Mouse (Mus musculus) bone marrow macrophage, adult 2 months (primary cell): ENCODE measurements around the gene Htra1.

Experiments used
- CTCF ChIP-seq: IDR thresholded peaks from 2 replicates; pipeline ENCODE4 v1.5.1; 2012; ENCODE audit warnings: low read depth, mild to moderate bottlenecking, low read length, moderate library complexity
- POLR2A ChIP-seq: IDR thresholded peaks from 2 replicates; pipeline ENCODE4 v1.6.1; 2012; ENCODE audit warnings: mild to moderate bottlenecking, low read depth, low read length, borderline replicate concordance

DNA sequence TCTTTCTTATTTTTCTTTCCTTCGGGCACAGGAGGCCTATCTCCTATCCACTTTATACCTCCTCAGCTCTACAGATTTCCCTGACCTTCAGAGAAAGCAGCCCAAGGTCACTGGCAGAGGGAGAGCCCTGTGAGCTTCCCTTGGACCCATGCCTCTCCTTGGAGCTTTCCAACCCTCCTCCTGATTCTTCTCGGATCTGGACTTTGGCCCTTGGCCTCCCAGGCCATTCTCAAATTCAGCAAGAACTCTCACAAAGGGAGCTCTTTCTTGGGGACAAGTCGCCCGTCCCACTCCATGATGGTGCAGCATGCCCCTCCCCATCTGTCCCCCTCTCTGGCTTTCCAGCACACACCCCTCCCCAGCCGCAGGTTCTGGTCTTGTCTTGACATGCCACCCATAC is 15.1 kb downstream of the Htra1 start:
- no peak for TF ChIP-seq CTCF
- no peak for TF ChIP-seq POLR2A
